Mouse (Mus musculus): ENCODE results near the gene Prkag2.
"Not testable (repeated sequence)": the region's sequence is repeated elsewhere in the genome, so short reads cannot be mapped to it uniquely, and the experiment has no call there.

The Prkag2 gene

DNA sequence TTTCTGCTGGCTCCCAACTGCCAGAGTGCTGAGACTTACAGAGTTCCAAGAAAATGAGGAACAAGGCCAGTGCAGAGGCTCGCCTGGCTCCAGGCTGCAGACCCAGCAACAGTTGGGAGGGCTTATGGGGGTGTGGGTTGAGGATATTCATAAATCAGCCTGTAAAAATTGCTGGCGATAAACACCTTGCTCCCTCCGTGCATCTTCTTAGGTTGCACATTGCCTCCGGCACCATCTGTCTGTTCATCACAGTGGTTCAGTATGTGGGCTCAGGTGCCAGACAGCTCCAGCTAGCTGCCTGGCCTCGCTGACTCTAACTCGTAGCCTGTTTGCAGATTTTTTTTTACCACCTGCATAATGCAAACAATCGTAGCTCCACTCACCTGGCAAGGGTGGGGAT is 13.4 kb downstream of the Prkag2 start:
- no peak for DNase-seq (ENCODE audit: low spot score in 2 of 2)

GRCm38 (mm10) chr5:25086234-25086633 is 14.2 kb downstream of the Prkag2 start:
- DNase-seq (ENCODE audit: low spot score in 2 of 2) = peak; percentile 37 to 71

GRCm38 (mm10) chr5:25085170-25085569 is 15.3 kb downstream of the Prkag2 start:
- DNase-seq (ENCODE audit: low spot score in 2 of 2) = no peak

DNA sequence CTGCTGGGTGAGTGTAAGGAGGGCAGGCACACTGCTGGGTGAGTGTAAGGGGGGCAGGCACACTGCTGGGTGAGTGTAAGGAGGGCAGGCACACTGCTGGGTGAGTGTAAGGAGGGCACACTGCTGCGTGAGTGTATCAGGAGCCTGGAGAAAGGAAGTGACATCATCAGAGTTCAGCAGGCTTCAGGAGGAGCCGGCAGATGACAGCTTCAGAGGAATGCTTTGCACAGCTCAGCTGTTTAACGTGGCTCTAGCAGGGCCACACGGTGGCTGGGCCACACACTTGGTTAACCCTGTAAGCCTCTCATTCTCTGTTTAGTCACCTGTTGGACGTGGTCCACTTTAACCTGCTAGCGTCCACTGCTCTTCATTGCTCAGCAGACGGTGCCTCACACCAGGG is 16.6 kb downstream of the Prkag2 start:
- no peak for DNase-seq (ENCODE audit: low spot score in 2 of 2)

GRCm38 (mm10) chr5:25082542-25082941 is 17.9 kb downstream of the Prkag2 start:
- DNase-seq (ENCODE audit: low spot score in 2 of 2) = no peak

DNA sequence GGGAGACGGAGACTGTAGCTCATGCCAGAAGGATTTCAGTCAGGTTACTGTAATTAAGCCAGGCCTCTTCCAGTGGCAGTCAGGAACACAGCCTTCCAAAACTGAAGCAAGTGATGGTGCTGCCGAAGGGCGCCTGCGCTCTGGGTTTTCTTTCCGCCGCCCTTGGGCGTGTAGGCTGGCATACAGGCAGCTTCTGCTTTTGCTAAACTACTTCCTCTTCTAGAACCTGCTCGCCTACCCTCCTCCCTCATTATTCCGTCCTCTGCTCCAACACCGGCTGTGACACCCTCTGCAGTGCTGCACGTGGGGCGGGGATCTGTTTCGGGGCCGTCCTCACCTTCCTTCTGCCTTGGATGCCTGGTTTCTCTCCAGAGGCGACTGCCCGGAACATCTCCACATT is 18.9 kb downstream of the Prkag2 start:
- DNase-seq (ENCODE audit: low spot score in 2 of 2) = no peak

- DNase-seq (ENCODE audit: low spot score in 2 of 2) = no peak
Observed at GRCm38 (mm10) chr5:25080994-25081393, 19.4 kb downstream of the Prkag2 start.

DNA sequence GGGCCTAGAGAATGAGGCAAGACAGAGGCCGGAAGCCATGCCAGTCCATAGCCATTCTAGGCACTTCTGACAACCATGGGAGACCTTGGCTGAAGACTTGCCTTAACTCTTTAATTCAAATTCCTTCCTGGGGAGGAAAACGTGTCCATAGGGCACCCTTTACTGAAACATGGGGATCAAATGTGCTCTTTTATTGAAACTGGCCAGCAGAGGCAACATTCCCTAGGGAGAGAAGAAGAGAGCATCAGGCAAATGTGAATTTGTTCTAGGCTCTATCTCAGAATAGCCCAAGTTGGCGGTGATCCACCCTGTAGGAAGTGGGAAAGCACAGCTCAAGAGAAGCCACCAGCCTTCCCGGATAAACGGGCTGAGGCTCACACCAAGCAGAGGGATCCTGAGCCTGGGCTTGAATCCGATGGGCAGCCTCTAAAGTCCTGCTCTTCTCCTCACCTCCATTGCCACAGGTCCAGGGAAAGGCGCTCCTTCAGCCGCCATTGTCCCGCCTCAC is 19.9 kb downstream of the Prkag2 start:
- DNase-seq (ENCODE audit: low spot score in 2 of 2) = no peak

DNA sequence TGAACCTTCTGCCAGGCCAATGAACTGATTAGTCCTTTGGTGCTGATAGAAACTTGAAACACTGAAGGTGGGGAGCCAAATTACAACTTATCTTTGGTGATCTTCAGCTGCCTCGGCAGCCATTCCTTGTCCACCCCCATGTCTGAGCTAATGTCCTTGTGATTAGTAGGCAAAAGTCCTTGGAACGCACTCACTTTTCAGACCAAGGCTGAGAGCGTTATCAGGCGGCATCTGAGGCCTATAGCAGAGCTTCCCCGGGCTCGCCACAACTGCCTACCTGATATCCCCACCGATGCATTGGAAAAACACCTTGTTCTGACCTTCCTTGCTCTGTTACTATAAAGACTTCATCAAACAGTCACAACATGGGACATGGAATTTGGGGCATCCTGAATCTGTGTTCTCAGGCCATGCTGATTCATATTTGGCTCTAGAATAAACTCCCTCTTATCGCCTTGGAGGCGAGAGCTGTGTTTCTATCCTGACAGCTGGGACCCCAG is 20.6 kb downstream of the Prkag2 start:
- no peak for DNase-seq (ENCODE audit: low spot score in 2 of 2)

DNA sequence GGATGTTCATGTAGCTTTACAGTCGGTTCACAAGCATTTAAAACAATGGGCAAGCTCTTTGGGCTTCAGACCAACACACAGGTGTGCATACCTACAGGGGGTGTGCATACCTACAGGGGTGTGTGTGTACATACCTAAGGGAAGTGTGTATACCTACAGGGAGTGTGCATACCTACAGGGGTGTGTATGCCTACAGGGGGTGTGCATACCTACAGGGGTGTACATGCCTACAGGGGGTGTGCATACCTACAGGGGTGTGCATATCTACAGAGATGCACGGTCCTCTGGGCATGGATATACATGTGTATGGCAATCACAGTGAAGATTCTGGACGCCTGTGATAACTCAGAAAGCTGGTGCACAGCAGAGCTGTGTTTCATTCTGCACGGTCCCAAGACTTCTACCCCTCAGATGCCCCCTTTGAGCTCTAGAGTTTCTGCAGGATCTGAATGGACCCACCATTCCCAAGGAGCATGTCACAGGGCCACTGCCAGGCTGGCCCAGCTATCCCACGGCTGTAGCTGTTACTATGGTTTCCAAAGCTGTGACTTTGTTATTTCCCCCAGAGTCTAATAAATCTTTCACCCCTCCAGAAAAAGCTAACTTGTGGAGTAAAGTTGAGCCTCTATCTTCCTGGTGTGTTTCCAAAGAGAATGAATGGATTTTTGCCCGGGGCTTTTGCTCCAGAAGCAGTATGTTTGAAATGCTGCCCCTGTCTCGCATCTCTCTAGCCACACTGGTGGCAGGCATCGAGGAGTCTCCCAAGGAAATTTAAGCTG is 22.4 kb downstream of the Prkag2 start:
- no peak for DNase-seq (ENCODE audit: low spot score in 2 of 2)

GRCm38 (mm10) chr5:25077258-25077657 is 23.2 kb downstream of the Prkag2 start:
- DNase-seq (ENCODE audit: low spot score in 2 of 2) = not testable (repeated sequence)

GRCm38 (mm10) chr5:25075623-25076022 is 24.8 kb downstream of the Prkag2 start:
- no peak for DNase-seq (ENCODE audit: low spot score in 2 of 2)

GRCm38 (mm10) chr5:25069815-25070214 is 30.6 kb downstream of the Prkag2 start:
- no peak for DNase-seq (ENCODE audit: low spot score in 2 of 2)

DNA sequence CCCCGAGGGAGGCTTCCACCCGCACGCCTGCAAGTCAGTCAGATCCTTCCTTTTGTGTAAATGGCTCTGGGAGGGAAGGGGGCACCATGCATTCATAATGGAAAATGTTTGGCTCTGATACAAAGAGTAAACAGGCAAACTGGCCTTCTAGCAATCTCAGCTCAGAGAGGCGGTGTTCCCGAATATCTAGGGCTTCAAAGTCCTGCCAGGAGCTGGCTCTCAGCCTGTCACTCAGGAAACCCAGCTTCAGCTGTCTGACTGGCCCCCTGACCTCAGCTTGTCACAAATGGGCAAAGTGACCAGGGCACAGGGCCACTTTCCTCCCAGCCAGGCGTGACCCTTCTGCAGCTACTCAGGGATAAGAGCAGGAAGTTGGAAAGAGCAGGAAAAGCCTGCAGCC is 33.3 kb downstream of the Prkag2 start:
- no peak for DNase-seq (ENCODE audit: low spot score in 2 of 2)

DNA sequence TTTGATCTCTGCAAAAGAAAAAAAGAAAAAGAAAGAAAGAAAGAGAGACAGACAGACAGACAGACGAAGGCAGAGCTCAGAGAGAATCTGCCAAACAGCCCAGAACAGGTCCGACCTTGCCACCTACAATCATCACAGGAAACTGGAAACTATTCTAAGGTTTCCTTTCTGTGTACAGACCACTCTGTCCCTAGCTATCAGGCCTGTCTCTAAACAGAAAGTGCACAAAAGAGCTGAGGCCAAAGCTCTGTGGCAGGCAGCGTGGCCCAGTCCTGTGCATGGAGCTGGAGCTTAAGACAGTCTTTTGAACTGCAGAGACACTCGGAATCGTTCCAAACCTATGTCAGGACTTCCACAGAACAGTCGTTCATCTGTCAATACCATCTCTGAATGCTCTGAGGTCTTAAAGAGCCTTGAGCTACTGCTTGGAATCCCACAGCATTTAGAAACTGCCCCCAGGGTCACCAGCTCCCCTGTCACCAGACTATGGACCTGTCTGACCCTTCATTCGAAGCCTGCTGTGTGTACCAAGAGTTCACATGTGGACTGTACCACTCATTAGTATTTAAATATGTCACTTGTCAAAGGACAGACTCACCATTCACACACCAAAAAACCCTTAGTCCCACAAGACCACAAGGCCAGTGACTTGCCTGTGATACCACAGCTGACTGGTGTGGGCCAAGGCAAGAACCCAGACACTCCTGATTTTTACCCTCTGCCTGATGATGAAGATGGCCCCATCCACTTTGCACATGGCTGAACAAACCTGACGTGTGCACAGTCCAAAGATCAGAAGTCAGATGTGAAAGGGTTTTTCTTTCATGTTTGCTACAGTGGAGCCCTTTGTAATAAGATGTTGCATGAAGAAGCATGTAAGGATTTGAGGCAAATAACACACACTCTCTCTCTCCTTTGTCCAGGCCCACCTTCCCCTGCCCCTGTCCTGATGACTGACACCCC is 35.9 kb downstream of the Prkag2 start:
- DNase-seq (ENCODE audit: low spot score in 2 of 2) = no peak

GRCm38 (mm10) chr5:25062506-25063132 is 37.8 kb downstream of the Prkag2 start:
- DNase-seq (ENCODE audit: low spot score in 2 of 2) = no peak

DNA sequence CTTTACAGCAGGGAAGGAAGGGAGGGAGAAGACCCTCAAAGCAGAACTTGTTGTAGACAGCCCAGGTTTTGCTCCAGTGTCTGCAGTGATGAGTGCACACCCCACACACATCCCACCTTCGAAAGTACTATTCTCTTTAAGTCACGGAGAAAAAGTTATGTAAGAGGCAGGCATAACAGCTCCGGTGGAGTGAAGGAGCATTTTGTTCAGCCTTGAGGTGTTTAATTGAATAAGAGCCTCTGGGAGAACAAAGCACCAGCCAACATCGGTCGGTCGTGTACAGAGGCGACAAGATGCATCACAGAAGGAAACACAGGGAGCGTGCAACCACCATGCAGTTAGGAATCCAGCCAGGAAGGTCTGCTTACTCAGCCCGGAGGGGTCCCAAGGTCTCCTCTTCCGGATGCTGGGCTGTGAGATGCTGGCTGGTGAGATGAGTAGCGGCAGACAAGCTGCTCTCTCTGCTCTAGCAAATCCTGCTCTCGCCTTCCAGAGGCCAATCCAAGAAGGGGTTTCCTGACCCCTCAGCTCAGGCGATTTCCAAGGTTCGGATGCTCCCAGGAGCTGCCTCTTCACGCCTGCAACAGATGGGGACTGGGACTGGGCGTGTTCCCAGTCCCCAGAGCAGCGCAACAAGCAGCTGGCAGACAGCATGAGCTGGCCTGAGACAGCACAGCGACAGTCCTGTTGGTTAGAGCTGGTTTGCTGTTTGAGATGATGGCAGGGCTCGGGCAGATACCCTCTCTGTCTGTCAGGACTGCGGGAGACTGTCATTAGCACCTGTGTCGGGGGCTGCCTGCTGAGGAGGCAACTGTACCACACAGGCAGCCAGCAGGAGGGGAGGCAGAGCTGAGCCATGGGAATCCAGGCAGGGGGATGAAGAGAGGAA is 41.3 kb downstream of the Prkag2 start:
- DNase-seq (ENCODE audit: low spot score in 2 of 2) = no peak

- no peak for DNase-seq (ENCODE audit: low spot score in 2 of 2)
Observed at GRCm38 (mm10) chr5:25058417-25058816, 42.0 kb downstream of the Prkag2 start.

DNA sequence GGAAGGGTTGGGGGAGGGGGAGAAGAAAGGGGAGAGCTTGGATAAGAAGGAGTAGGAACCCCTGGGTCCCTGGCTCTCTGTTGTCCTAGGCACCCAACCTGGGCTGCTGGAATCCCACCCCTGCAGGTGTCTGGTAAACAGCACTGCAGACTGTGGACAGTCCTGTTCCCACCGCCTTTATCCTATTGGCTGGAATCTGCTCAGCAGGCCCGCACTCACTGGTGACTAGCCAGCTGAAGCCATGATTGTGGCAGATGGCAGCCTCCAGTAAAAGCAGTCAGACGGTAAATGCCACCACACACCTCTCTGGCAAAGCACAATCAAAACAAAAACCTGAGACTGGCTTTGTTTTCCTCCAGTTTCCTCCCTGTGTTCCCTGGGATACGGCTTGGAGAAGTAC is 45.2 kb downstream of the Prkag2 start:
- no peak for DNase-seq (ENCODE audit: low spot score in 2 of 2)

- DNase-seq (ENCODE audit: low spot score in 2 of 2) = no peak
Observed at GRCm38 (mm10) chr5:25053971-25054658, 46.3 kb downstream of the Prkag2 start.
